Mouse (Mus musculus): ENCODE measurements around the gene Garem2.
A peak's percentile ranks its signal among the peaks of the same experiment; 100 is the strongest.

DNA sequence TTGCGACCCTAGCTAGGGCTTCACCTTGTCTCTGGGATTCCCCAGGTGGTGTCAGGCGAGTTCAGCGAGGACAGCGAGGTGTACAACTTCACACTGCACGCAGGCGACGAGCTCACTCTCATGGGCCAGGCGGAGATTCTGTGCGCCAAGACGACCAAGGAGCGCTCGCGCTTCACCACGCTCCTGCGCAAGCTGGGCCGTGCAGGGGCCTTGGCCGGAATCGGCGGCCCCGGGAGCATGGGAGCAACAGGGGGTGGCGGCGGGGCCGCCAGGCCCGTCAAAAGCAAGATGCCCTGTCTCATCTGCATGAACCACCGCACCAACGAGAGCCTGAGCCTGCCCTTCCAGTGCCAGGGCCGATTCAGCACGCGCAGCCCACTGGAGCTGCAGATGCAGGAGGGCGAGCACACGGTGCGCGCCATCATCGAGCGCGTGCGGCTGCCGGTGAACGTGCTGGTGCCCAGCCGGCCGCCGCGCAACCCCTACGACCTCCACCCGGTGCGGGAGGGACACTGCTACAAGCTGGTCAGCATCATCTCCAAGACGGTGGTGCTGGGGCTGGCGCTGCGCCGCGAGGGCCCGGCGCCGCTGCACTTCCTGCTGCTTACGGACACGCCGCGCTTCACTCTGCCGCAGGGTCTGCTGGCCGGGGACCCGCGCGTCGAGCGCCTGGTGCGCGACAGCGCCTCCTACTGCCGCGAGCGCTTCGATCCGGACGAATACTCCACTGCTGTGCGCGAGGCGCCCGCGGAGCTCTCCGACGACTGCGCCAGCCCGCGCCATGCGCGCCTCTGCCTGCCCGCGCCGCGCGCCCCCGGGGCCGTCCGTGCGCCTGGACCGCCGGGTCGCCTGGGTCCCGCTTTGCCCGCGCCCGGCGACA lies 9.2 kb downstream of the Garem2 start:
- TF ChIP-seq CTCF (IDR thresholded peaks at IDR 0.05; ENCODE audit: control insufficient read depth, insufficient read depth, low read length), result peak; percentile 55
- no peak for TF ChIP-seq POLR2A (IDR thresholded peaks at IDR 0.05; ENCODE audit: borderline replicate concordance, control insufficient read depth, low read depth, low read length)
